In genomic region chr4:82344787-82345186, GRCm38 (mm10) we compare ENCODE assay signal across 9 mouse cellular contexts.
DNase-seq lines count a peak whose midpoint lies in the region; ATAC-seq and TF ChIP-seq lines count a peak whose summit lies in the region.
"Had no signal": no experiment of that assay in that cellular context is flagged by ENCODE, and none has a peak within 500 bp of the region (broad histone marks: within the 10 kb centered on the region; RNA-seq: fewer than 3 reads in every experiment).

No protein-coding gene starts in this region.

- no peak for ATAC-seq in liver, embryonic 11.5 days (replicated peaks; ENCODE audit: low FRiP score)
- no peak for ATAC-seq in CD4-positive, CD25-positive, alpha-beta regulatory T cell, adult 4 months

- no peak for TF ChIP-seq CTCF in liver, adult 2 months (IDR thresholded peaks at IDR 0.05; ENCODE audit: low read depth, low read length)

- DNase-seq in liver, adult 2 months (ENCODE audit: extremely low read depth, low read depth, low spot score), result peak; percentile 33
- DNase-seq in liver, embryonic 11.5 days (ENCODE audit: low spot score), result no peak
- DNase-seq in embryo, embryonic 11.5 days (ENCODE audit: low read depth, low spot score), result peak; percentile 34
- DNase-seq in heart, embryonic 10.5 days (ENCODE audit: low spot score), result no peak
- peak; percentile 87 for DNase-seq in kidney, adult 9 months
- peak; percentile 81 for DNase-seq in lung, postnatal 36 days
- DNase-seq in testis, postnatal 10 days (ENCODE audit: low spot score), result peak; percentile 81

- H3K4me1 ChIP-seq in liver, adult 2 months (ENCODE audit: control insufficient read depth, insufficient read depth, low read length), result peaks cover 4% of the 10 kb centered on the region; the same call in 1 of the 2 replicates
- no peaks in the 10 kb centered on the region; the same call in 1 of the 2 replicates for H3K4me1 ChIP-seq in liver, embryonic 11.5 days (replicated peaks; ENCODE audit: control insufficient read depth, insufficient read depth, low read length)
- H3K4me1 ChIP-seq in heart, embryonic 10.5 days, result peaks cover 12% of the 10 kb centered on the region; the same call in 1 of the 2 replicates

- H3K4me3 ChIP-seq in liver, adult 2 months (ENCODE audit: insufficient read depth, low read depth, low read length), result no peak overlapping the region
- H3K4me3 ChIP-seq in liver, embryonic 11.5 days (ENCODE audit: low read depth, low read length), result no peak overlapping the region
- no peak overlapping the region for H3K4me3 ChIP-seq in heart, embryonic 10.5 days
- H3K4me3 ChIP-seq: left cerebral cortex, adult 2 months had no signal

- no peaks in the 10 kb centered on the region for H3K27me3 ChIP-seq in liver, adult 2 months (ENCODE audit: control insufficient read depth, insufficient read depth, low read length)
- no peaks in the 10 kb centered on the region for H3K27me3 ChIP-seq in liver, embryonic 11.5 days (replicated peaks; ENCODE audit: control insufficient read depth, insufficient read depth, low read length)
- H3K27me3 ChIP-seq in heart, embryonic 10.5 days (ENCODE audit: insufficient read depth, poor library complexity, severe bottlenecking), result no peaks in the 10 kb centered on the region

- no peak for TF ChIP-seq POLR2A in liver, adult 2 months (IDR thresholded peaks at IDR 0.05; ENCODE audit: extremely low read depth, insufficient read depth, low read length)

- peaks cover 6% of the 10 kb centered on the region; the same call in 1 of the 2 replicates for H3K79me2 ChIP-seq in liver, adult 2 months (ENCODE audit: control insufficient read depth, insufficient read depth, low read length)

- H3K9me3 ChIP-seq in liver, embryonic 11.5 days (ENCODE audit: control insufficient read depth, low read length), result no peaks in the 10 kb centered on the region
- no peaks in the 10 kb centered on the region for H3K9me3 ChIP-seq in heart, embryonic 10.5 days

- 35% methylated on average over 4 of the region's 4 CpGs for whole genome bisulfite sequencing in liver, adult 2 months
- 36% methylated on average over 4 of the region's 4 CpGs for WGBS in liver, embryonic 11.5 days
- WGBS in heart, embryonic 10.5 days, result 25% methylated on average over 4 of the region's 4 CpGs

- peaks cover 18% of the 10 kb centered on the region for H3K36me3 ChIP-seq in liver, adult 2 months (ENCODE audit: control insufficient read depth, insufficient read depth, low read length)
- H3K36me3 ChIP-seq in liver, embryonic 11.5 days (ENCODE audit: control insufficient read depth, insufficient read depth, low read length), result 0 out of 2 replicates have a peak, but pooled peaks cover 2% of the 10 kb centered on the region
- peaks cover 24% of the 10 kb centered on the region; the same call in 1 of the 2 replicates for H3K36me3 ChIP-seq in heart, embryonic 10.5 days

- H3K4me2 ChIP-seq in liver, embryonic 11.5 days, result no peak overlapping the region

- no peak overlapping the region for H3K27ac ChIP-seq in liver, adult 2 months (replicated peaks; ENCODE audit: insufficient read depth, low read depth, low read length)
- no peak overlapping the region for H3K27ac ChIP-seq in liver, embryonic 11.5 days (ENCODE audit: low read depth, low read length)
- H3K27ac ChIP-seq in heart, embryonic 10.5 days, result peak overlapping the region; percentile 62; the same call in 1 of the 2 replicates
- H3K27ac ChIP-seq: left cerebral cortex, adult 2 months had no signal

- H3K9ac ChIP-seq in liver, adult 2 months (ENCODE audit: low read depth, low read length), result no peak overlapping the region
- no peak overlapping the region for H3K9ac ChIP-seq in liver, embryonic 11.5 days (ENCODE audit: low read depth, low read length)

Comparison
In these comparisons a context has a peak if more than half of its experiments do, and no peak if none do; other contexts are left out.
1. DNase-seq: peak in liver, adult 2 months (single experiment), embryo, embryonic 11.5 days (single experiment), kidney, adult 9 months (single experiment), lung, postnatal 36 days (single experiment) and testis, postnatal 10 days (single experiment); none in liver, embryonic 11.5 days (single experiment) and heart, embryonic 10.5 days (single experiment).